Mouse (Mus musculus) liver, postnatal 0 days (tissue): ENCODE measurements around the gene Depdc1b. TPM values are rescaled to one million over a fixed set of nuclear protein-coding genes. Genes with fewer than 3 reads are reported as not detected.

Source experiments
- ATAC-seq: fragments of 200-750 bp; cut with Nextera tagmentation; 2 replicates; pipeline ENCODE4 v1.8.0; 2017; ENCODE audit warnings: mild to moderate bottlenecking, moderate library complexity
- DNase-seq: peaks from one replicate; pipeline ENCODE4 v3.0.0-alpha.2; 2016
- H3K27ac ChIP-seq: fragments of 300-500 bp; sonication (generic); 2 replicates; pipeline ENCODE4 v1.5.1; 2014; ENCODE audit warnings: antibody characterized with exemption, moderate library complexity, mild to moderate bottlenecking, low read depth
- H3K27me3 ChIP-seq: fragments of 300-500 bp; sonication (generic); 2 replicates; pipeline ENCODE4 v1.6.1; 2014; ENCODE audit warnings: low read length, control low read depth, mixed read lengths; ENCODE audit not compliant: insufficient read depth
- H3K36me3 ChIP-seq: fragments of 300-500 bp; sonication (generic); replicated peaks from 2 replicates; pipeline ENCODE4 v1.6.1; 2014; ENCODE audit warnings: mild to moderate bottlenecking, control low read depth, low read length, moderate library complexity, mixed read lengths; ENCODE audit not compliant: insufficient read depth
- H3K4me1 ChIP-seq: fragments of 300-500 bp; sonication (generic); 2 replicates; pipeline ENCODE4 v1.6.1; 2014; ENCODE audit warnings: antibody characterized with exemption, mild to moderate bottlenecking, control low read depth; ENCODE audit not compliant: insufficient read depth
- H3K4me2 ChIP-seq: fragments of 300-500 bp; sonication (generic); 2 replicates; pipeline ENCODE4 v1.6.1; 2014; ENCODE audit warnings: low read depth, mild to moderate bottlenecking, low read length, moderate library complexity, mixed read lengths
- H3K4me3 ChIP-seq: fragments of 300-500 bp; sonication (generic); 2 replicates; pipeline ENCODE4 v1.5.1; 2014; ENCODE audit warnings: low read depth, low read length
- H3K9ac ChIP-seq: fragments of 300-500 bp; sonication (generic); replicated peaks from 2 replicates; pipeline ENCODE4 v1.6.1; 2014; ENCODE audit warnings: mild to moderate bottlenecking, moderate library complexity
- H3K9me3 ChIP-seq: fragments of 300-500 bp; sonication (generic); 2 replicates; pipeline ENCODE4 v1.6.1; 2016; ENCODE audit warnings: mild to moderate bottlenecking, control low read depth, low read length, mixed read lengths
- CTCF ChIP-seq: sonication (generic); IDR thresholded peaks from 2 replicates; pipeline ENCODE4 v1.5.1; 2016; ENCODE audit warnings: antibody characterized with exemption, low read depth
- EP300 ChIP-seq: IDR thresholded peaks from 2 replicates; pipeline ENCODE4 v1.6.1; 2016; ENCODE audit warnings: antibody characterized with exemption, low read depth, mild to moderate bottlenecking
- WGBS: fragments of 180-500 bp; shearing (Covaris S2); extraction: QIAGEN DNeasy Blood & Tissue Kit; methylation state at CpG from one replicate; pipeline ENCODE4 v1.1.7; 2014; ENCODE audit not compliant: insufficient replicate concordance; 5-methylcytosine and 5-hydroxymethylcytosine counted together
- polyA plus RNA-seq: library from polyadenylated mRNA; unstranded; fragments of >200 nt; fragmentation: Nextera tagmentation; extraction: Ambion mirVana; gene quantifications from 2 replicates; pipeline ENCODE4 v1.2.1, GENCODE M21; 2015

Gene Depdc1b
- polyA plus RNA-seq, 1 experiment from 2014 or later = 6.5 TPM

DNA sequence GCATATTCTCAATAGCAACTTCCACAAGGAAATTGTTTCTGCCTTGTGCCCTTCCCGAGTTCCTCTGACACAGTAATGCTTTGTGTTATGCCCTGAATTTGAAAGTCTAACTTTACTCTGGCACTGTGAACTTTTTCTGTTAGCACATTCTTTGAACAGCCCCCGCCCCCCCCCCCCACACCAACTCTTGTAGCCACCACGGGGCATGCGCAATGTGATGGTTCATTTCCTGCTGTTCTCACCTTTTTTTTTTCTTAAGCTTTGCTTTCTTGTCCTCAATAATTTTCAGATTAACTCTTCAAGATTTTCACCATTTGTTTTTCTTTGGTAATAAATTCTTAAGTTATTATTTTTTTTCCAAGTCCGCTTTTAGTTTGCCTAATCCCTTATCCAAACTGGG lies 42.7 kb upstream of the Depdc1b start:
- Histone ChIP-seq H3K27me3 (no peaks in the 10 kb centered on the region), H3K9me3 (no peaks in the 10 kb centered on the region), H3K36me3 (no peaks in the 10 kb centered on the region; the same call in 1 of the 2 replicates), H3K4me2 (no peak overlapping the region), H3K9ac (no peak overlapping the region), H3K4me1 (no peaks in the 10 kb centered on the region), H3K4me3 (no peak overlapping the region), H3K27ac (no peak overlapping the region)
- no peak for DNase-seq
- TF ChIP-seq CTCF = no peak
- no peak for TF ChIP-seq EP300
- WGBS = 49% methylated on average over 5 of the region's 5 CpGs
- no peak for ATAC-seq

DNA sequence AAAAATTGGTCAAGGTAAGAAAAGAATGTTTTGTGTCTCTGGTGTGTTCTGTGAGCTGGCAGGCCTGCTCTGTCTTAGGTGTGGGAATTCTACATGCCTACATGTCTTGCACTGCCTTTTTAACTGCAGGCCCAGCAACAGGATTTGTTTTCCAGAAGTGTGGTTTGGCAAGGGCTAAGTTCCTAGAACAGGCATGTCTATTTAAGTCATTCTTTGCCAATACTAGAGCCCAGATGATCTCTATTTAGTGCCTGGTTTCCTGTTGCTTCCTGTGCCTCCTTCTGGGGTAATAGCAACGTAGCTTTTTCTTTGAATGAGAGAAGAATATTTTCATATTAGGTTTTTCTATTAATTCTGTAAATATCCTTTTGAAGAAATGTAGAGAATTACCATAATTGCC lies 39.6 kb upstream of the Depdc1b start:
- Histone ChIP-seq H3K9ac (no peak overlapping the region), H3K4me2 (no peak overlapping the region), H3K36me3 (no peaks in the 10 kb centered on the region; the same call in 1 of the 2 replicates), H3K27me3 (no peaks in the 10 kb centered on the region), H3K4me1 (no peaks in the 10 kb centered on the region), H3K4me3 (no peak overlapping the region), H3K27ac (no peak overlapping the region), H3K9me3 (no peaks in the 10 kb centered on the region)
- DNase-seq (no peak), ATAC-seq (no peak)
- WGBS = 40% methylated on average over 1 of the region's 1 CpGs
- TF ChIP-seq EP300 (no peak), CTCF (no peak)

GRCm38 (mm10) chr13:108277320-108277719 lies 38.8 kb upstream of the Depdc1b start:
- Histone ChIP-seq H3K27ac (no peak overlapping the region), H3K4me1 (no peaks in the 10 kb centered on the region), H3K27me3 (no peaks in the 10 kb centered on the region), H3K9me3 (no peaks in the 10 kb centered on the region), H3K4me2 (no peak overlapping the region), H3K36me3 (no peaks in the 10 kb centered on the region; the same call in 1 of the 2 replicates), H3K4me3 (no peak overlapping the region), H3K9ac (no peak overlapping the region)
- ATAC-seq (no peak), DNase-seq (no peak)
- TF ChIP-seq CTCF = no peak
- TF ChIP-seq EP300 = no peak
- 80% methylated on average over 7 of the region's 7 CpGs for WGBS

DNA sequence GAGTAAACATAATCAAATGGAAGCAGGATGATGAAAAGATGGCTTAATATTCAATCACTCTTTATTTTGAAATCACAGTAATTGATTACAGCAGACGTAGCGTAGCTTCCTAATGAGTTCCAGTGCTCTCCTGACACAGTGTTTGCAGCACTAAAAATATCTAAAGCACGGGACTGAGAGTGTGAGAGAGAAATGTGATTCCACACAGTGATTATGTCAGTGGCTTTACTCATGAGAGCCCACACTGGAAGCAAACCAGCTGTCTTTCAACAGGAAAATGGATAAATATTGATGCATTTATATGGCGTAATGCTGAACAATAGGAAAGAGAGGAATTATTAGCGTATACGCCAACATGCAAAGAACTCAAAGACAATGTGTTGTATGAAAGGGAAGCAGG lies 37.5 kb upstream of the Depdc1b start:
- Histone ChIP-seq H3K9me3 (no peaks in the 10 kb centered on the region), H3K4me1 (no peaks in the 10 kb centered on the region), H3K36me3 (no peaks in the 10 kb centered on the region), H3K4me2 (no peak overlapping the region), H3K9ac (no peak overlapping the region), H3K27me3 (no peaks in the 10 kb centered on the region), H3K27ac (no peak overlapping the region), H3K4me3 (no peak overlapping the region)
- no peak for DNase-seq
- 80% methylated on average over 6 of the region's 6 CpGs for WGBS
- no peak for ATAC-seq
- TF ChIP-seq CTCF (no peak), EP300 (no peak)

DNA sequence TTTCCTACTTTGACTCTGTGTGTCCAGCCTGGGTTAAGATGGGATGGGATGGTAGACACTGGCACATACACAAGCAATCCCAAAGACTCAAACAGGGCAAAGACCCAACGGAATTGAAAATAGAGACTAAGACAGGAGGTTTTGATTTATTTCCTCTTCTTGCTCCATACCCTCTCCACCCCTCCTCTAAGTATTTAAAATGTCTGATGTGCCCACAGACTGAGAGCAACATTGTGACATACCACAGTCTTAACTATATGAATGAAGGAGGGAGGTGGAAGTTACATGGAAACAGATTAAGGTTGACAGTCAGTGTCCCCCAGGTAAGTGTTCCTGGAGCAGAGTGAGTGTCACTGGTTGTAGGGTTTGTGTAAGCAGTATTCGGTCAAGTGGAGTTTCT lies 31.8 kb upstream of the Depdc1b start:
- no peaks in the 10 kb centered on the region for H3K4me1 ChIP-seq
- H3K27ac ChIP-seq = no peak overlapping the region
- H3K36me3 ChIP-seq = no peaks in the 10 kb centered on the region
- DNase-seq (no peak), ATAC-seq (no peak)
- H3K4me3 ChIP-seq = no peak overlapping the region
- no peaks in the 10 kb centered on the region for H3K27me3 ChIP-seq
- no peak for TF ChIP-seq CTCF
- no peak overlapping the region for H3K9ac ChIP-seq
- H3K4me2 ChIP-seq = no peak overlapping the region
- 71% methylated on average over 2 of the region's 2 CpGs for WGBS
- H3K9me3 ChIP-seq = no peaks in the 10 kb centered on the region

GRCm38 (mm10) chr13:108287953-108288352 lies 28.2 kb upstream of the Depdc1b start:
- Histone ChIP-seq H3K4me1 (no peaks in the 10 kb centered on the region), H3K4me2 (no peak overlapping the region), H3K36me3 (no peaks in the 10 kb centered on the region), H3K27me3 (no peaks in the 10 kb centered on the region), H3K9me3 (no peaks in the 10 kb centered on the region), H3K4me3 (no peak overlapping the region), H3K9ac (no peak overlapping the region), H3K27ac (no peak overlapping the region)
- TF ChIP-seq CTCF (no peak), EP300 (no peak)
- DNase-seq (no peak), ATAC-seq (no peak)
- 33% methylated on average over 3 of the region's 3 CpGs for WGBS

DNA sequence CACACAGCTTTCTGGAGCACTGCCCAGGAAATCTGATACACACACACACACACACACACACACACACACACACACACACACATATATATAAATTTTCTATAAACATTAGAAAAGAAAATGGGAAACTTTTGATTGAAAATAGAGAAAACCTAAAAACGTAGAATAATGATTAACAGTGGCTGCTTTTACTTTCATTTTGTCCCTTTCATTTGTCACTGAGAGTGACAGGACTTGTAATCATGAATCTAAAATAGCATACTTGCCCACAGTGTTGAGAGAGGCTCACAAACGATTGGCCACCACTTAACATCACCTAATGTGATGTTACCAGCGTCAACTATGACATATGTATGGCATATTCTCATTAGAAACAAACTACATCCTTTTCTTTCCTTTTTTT lies 26.7 kb upstream of the Depdc1b start:
- H3K9me3 ChIP-seq = no peaks in the 10 kb centered on the region
- H3K4me3 ChIP-seq = no peak overlapping the region
- H3K36me3 ChIP-seq = no peaks in the 10 kb centered on the region
- H3K27me3 ChIP-seq = no peaks in the 10 kb centered on the region
- ATAC-seq (no peak), DNase-seq (no peak)
- H3K4me1 ChIP-seq = no peaks in the 10 kb centered on the region
- TF ChIP-seq CTCF (no peak), EP300 (no peak)
- WGBS = 54% methylated on average over 3 of the region's 3 CpGs
- H3K4me2 ChIP-seq = peak overlapping the region; percentile 32; the same call in 1 of the 2 replicates
- no peak overlapping the region for H3K9ac ChIP-seq
- no peak overlapping the region for H3K27ac ChIP-seq
